Mouse (Mus musculus) monocyte, adult 2 months (primary cell): Measurements from ENCODE around the gene Cep41.

Source experiments
- DNase-seq, 2 experiments: peaks; one replicate each; pipeline ENCODE4 v3.0.0; 2022; ENCODE audit warnings: low spot score in 2 of 2, low read depth in 1 of 2

The Cep41 gene

DNA sequence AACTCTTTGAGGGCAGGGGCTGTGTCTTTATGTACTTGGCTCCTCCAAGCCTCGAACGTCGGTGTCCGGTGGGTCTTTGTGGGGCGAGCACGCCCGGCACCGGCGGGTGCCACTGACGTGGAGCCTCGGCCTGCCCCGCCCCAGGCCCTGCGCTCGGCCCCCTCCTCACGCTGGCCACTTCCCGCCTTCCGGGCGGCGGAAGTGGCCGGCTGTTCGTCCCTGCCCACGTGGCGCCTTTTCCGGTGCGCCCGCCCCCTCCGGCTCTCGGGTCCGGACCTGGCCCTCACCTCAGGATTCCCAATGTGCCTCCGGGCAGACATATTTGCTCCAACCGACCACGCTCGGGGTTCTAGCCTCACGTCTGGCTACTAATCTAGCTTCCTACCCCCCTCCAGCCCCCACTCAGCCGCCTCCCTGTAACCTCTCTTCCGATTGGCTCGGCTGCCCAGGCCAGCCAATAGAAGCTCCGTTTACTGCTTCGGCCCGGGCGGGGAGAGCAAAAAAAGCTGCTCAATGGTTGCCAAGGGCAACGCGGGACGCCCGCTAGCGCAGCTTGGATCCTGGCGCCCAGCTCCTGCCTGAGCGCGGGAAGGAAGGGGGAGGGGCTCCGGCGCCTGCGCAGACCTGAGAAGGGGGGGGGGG, at the start of gene Cep41:
Gene Cep41, minus strand, starts transcription at position 400 of the 642 bp plus-strand sequence.
- peak; percentile 78 to 89 for DNase-seq

GRCm38 (mm10) chr6:30739177-30739747, 45.7 kb upstream of the Cep41 start:
- DNase-seq: no peak

DNA sequence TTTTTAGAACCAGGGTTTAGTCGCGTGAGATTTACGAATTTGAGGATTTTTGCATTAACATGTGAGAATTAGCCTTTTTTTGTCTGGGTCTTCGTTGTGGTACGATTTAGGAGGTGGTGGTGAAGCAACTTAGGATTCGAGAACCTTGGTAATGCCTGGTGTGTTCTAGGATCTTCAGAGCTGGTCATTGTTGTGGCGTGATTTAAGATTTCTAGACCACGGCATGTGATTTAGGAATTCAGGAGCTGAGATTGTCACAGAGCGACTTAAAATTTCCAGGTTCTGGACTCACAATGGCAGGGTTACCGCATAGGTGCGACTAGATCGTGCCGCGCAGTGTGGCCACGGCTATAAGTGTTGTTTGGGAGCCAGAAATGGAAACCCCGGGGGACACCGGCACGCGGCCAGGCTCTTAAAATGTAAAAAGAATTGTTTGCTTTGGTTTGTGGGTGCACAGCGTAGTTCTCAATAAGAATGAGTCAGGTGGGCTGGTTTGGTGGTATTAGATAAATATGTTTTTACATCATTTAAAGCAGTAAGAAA, 45.0 kb upstream of the Cep41 start:
- no peak for DNase-seq

GRCm38 (mm10) chr6:30737548-30738463, 44.3 kb upstream of the Cep41 start:
- DNase-seq: no peak

DNA sequence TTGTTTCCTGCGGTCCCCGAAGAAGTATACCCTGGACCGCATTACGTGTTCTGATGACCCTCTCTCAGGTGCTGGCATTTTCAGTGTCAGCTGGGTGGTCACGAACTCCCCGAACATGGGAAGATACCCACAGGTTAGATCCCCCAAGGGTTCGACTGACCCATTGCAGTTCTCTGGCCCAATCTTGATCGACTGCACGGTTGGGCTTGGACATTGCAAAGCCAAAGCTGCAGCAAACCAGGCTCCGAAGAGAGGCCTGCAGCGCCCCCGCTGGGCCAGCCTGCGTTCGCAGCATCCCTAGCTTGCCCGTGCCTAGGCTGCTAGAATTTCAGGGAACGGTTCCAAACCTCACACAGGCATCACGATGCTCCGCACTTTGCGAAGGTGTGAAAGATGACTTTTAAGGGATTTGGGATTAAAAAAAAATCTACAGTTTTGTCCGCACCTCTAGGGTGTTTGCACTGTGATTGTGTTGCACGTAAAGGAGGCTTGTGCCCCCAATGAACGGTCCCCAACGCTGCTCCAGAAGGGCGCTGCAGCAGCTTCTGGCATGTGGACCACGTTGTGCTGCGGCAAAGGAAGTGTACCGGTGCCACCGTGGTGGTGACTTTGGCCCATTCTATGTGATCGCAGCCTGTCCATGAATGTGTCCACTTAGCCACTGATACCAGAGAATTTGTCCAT, 43.5 kb upstream of the Cep41 start:
- DNase-seq: no peak

DNA sequence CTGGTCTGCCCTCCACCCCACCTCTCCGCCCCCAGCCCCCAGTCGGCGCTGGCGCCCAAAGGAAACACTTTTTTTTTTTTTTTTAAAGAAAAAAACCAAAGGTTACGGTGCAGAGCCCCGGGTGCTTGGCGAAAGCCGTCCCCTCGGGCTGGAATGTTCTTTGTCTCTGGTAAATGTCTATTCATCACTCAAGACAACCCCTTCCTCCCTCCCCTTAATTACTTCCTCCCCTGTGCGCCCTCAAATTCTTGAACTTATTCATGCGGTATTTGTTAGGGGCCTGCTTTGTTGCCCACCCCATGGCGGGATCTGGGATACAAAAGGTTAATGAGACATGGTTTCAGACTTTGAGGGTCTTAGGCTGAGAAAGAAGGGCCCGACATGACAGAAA, 42.8 kb upstream of the Cep41 start:
- DNase-seq: no peak

DNA sequence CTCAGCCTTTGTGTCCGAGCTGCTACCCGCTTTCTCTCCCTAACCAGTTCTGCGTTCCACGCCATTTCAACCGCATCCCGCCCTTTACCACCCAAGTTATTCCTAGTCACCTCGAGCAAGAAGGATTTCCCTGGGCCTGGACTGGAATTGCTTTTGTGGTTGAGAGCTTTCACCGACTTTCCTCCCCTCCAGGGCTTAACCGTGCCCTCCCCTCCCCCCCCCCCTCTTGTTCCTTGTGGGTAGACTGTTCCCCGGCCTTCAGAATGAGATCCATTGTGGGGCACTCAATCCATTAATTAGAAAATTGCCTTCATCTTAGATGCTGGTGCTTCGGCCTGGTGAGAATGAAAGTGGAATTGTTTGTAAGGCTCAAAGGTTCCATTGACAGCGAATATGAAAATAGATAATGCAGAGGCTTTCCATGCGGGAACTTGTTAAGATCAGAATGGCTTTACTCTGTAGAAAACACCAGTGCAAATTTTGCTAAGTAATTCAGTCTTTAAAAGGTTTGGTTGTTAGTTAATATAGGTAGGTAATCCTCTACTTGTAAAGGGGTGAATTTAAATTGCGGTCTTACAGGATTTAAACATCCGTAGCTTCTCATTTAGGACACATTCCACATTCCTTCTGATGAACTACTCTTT, 42.3 kb upstream of the Cep41 start:
- DNase-seq: no peak

DNA sequence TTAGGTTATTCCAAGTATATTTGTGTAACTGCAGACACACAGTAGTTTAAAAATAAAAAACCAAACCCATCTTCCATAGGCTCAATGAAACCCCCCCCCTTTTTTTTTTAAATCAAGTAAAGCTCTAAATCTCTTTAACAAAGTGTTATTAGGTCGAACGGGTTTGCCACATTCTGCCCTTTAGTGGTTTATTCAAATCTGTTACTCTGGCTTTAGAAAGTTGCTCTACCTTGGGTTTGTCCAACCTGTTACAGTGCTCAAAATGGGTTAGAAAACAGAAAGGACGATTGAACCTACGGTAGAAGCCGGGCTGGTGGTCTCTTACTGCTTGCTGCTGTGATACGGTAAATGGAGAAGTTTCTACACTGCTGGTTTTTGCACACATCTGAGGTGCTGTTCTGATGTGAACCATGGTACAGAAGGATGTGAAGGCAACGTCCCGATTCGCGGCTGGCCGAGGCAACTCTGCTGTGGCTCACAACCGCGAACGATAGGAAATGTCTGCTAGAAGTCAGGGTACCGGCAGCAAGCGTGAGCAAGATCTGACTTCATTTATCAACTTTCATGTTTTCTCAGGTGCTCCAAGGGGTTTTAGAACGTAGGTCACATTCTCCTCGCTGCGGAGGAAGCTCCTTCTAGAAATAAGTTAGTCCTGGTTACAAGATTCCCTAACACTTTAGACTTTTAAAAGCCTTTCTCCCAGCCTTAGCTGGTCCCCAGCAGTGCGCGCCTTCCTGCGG, 41.6 kb upstream of the Cep41 start:
- no peak for DNase-seq

GRCm38 (mm10) chr6:30734465-30734864, 40.9 kb upstream of the Cep41 start:
- DNase-seq: no peak

DNA sequence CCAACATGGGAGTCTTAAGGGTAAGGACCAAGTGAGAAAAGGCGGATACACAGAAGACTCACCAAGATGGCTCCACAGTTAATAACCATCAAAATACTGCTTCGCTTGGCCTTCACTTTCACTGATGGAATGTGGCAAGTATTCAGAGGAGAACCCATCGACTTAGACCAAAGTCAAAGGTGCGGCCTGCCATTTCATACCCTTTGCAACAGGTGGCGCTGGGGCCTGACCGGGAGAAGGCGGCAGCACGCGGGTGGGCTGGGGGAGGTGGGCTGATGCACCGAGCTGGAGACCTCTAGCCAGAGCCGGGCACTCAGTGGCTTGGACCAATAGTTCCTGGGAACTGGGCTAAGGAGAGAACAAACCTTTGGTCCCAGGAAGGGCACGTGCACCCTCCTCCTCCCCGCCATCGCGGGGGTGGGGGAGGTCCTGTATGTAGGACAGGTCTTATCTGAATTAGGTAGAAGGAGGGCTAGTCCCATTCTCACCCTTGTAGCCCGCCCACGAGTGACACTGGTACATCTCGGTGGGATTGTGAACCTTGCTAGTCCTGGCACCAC, 39.1 kb upstream of the Cep41 start:
- DNase-seq: no peak

- no peak for DNase-seq
Observed at GRCm38 (mm10) chr6:30730301-30730971, 36.9 kb upstream of the Cep41 start.

DNA sequence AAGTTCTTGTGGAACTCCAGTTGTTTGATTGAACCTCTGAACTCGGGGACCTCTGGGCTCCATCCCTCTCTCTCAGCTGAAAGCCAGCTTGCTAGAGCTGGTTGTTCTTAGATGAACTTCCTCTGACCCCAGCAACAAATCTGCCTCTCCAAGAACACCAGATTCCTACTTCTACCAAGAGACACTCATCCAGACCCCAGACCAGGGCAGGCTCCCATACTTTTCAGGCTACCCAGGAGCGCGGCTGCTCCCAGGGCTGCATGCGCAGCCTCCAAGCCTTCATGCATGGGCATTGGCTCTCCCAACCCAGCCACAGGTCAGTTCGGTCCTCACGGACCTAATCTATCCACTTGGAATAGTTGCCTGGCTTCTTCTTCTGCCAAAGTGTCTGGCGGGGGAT, 29.8 kb upstream of the Cep41 start, which contains the start of gene Mest:
Gene Mest, plus strand, starts transcription at position 217 of the 400 bp plus-strand sequence.
- no peak for DNase-seq

- DNase-seq: no peak
Observed at GRCm38 (mm10) chr6:30722385-30723164, 29.0 kb upstream of the Cep41 start.

GRCm38 (mm10) chr6:30716796-30717195, 23.2 kb upstream of the Cep41 start:
- DNase-seq: no peak

GRCm38 (mm10) chr6:30714891-30715471, 21.4 kb upstream of the Cep41 start:
- no peak for DNase-seq

DNA sequence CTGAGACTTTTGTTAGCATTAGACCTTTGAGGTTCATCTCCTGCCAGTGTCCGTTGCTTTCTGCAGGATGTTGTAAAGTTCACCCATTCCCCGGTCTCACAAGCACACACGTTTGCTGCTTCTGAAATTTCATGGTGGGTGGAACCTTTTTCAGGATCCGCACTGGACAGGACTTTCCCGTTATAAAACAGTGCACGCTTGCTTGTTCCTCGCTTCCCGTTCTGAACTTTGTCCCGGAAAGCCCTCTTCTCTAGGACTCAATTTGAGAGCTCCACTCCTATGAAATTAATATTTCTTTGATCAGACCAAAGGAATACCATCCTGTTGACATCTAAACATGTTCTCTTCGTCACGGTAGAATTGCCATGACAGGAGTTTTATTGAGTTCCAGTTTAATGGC, 20.3 kb upstream of the Cep41 start:
- no peak for DNase-seq

DNA sequence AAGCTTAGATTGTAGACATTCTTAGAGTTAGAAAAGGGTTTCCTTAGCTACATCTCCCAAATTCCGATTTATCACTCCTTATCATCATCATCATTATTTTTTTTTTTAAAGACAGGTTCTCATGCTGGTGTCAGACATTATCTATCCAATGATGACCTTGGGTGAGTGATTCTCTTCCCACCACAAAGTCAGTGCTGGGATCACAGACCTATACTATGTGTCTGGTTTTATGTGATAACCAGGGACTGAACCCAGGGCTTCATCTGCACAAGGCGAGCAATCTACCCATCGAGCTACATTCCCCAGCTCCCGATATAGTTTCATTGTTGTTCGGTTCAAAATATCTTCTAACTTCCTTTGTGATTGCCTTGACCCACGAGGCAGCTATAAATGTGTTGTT, 19.9 kb upstream of the Cep41 start:
- no peak for DNase-seq

- no peak for DNase-seq
Observed at GRCm38 (mm10) chr6:30712484-30712883, 18.9 kb upstream of the Cep41 start.
